Mouse (Mus musculus) spleen, postnatal 4 days (tissue): Measurements from ENCODE around the gene Mthfs.
A peak's percentile ranks its signal among the peaks of the same experiment; 100 is the strongest.
"Not testable (repeated sequence)": the region's sequence is repeated elsewhere in the genome, so short reads cannot be mapped to it uniquely, and the experiment has no call there.

Source experiments
- DNase-seq, 2 experiments: peaks; one replicate each; pipeline ENCODE4 v3.0.0; 2022; ENCODE audit warnings: low spot score in 2 of 2

Mthfs gene

DNA sequence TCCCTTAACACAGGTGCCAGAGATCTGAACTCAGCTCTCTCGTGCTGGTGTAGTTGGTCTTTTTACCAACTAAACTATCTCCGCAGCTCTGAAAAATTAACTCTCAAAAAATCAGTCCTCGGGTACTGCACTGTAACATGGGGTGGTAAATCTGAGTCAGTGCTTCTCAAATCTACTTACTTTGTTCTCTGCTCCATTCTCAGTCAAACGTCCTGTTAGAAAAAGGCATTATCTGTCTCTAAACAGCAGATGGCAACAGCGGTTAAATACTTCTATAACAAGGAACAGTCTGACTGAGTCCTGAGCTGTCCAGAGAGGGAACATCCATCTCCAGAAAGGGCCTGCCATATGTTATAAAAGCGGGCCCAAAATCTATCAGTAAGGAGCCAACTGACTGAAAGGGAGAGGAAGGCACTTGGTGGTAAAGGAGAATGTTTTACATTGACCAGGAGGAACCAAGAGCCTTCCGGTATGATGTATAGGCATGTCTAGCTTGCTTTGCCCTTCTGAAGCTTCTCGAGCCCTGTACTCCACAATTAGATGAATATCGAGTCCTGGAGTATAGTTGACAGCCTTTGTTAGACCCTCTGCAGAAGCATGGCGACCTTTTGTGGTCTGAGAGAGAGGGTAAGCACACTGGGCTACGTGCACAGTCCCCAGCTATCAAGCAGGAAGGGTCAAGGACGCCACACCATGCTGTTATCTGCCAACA is at the start of gene Mthfs:
TSS of gene Mthfs (plus strand) at position 324 of the 712 bp plus-strand sequence.
- DNase-seq = not testable (repeated sequence)

DNA sequence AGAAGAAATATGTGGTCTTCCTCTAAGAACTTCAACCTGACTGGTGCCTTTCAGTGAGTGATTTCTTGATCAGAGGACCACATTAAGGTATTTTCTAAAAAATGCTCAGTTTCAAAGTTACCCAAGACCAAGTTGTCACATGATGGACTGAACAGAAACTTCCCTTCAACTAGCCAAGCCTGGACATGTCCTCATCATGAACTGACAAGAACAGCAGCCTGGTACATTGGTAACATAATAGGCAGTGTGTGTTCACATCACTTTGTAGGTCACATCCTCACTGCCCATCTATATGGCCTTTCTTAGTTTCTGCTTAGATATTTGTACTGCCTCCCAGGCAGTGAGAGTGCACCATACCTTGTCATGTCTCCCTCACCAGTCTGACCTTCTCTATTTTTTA is 37.9 kb upstream of the Mthfs start:
- DNase-seq = not testable (repeated sequence)

- peak; percentile 67 to 84 for DNase-seq
Observed at GRCm38 (mm10) chr9:89178833-89179232, 31.6 kb upstream of the Mthfs start.

GRCm38 (mm10) chr9:89179469-89179868 is 31.0 kb upstream of the Mthfs start:
- DNase-seq = not testable (repeated sequence)

GRCm38 (mm10) chr9:89187006-89187405 is 23.5 kb upstream of the Mthfs start:
- DNase-seq = not testable (repeated sequence)

DNA sequence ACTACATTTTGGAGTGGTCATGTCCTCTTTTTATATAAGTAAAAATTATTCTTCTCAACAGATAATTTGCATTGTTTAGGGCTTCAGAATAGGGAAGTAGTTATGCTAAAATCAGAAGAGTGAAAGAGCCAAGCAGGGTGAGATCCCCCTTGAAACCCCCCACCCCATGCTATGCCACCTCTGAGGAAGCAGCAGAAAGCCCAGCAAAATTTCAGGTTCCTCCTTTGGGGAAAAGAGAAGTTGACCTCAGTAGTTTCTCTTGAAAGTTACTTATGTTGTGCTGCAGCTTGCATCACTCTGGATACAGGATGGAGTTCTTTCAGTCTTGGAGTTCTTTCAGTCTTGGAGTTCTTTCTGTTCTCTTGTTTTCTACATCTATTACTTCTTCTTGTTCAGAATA is 15.0 kb upstream of the Mthfs start:
- not testable (repeated sequence) for DNase-seq

- DNase-seq = not testable (repeated sequence)
Observed at GRCm38 (mm10) chr9:89197509-89197908, 13.0 kb upstream of the Mthfs start.

- not testable (repeated sequence) for DNase-seq
Observed at GRCm38 (mm10) chr9:89198349-89198748, 12.1 kb upstream of the Mthfs start.

DNA sequence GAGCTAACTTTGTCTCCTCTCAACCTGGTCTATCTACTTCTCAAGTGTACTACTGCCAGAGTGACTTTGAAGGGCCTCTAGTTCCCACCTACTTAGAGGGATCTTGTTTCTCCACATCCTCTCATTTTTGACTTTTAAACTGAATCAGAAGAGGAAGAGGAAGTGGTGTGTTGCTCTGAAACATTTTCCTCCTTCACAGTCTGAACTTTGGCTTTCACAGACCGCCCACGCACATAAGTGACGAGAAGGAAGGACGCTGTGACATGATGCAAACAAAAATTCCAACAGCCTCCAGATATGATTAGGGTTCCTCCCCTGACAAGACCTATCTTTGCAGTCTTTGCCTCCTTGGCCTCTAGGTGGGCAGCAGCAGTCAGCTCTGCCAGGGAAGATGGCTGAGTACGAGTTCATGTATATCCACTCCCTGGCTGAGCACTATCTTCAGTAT is 11.5 kb upstream of the Mthfs start, which contains the start of the genes Bcl2a1b and Gm29094:
TSS of gene Bcl2a1b (plus strand) at position 241 of the 448 bp plus-strand sequence.
TSS of gene Gm29094 (plus strand) at position 411 of the 448 bp plus-strand sequence.
- DNase-seq = not testable (repeated sequence)

DNA sequence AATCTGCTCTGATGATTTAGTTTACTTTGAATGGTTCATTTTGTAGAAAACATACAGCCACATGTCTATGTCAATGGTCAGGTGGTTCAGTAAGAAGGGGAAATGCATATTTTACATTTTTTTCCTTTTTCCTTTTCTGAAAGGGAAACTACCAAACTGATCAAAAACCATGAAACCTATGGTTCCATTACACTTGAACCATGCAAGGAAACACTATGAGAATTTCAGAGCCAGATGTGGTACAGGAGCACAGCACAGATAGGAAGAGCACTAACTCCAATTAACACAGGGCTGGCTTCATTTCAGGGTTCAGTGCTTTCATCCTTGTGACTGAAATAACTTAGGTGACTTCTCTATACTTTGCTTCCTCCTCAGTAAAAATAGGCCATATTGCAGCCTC is 8.2 kb upstream of the Mthfs start:
- not testable (repeated sequence) for DNase-seq

DNA sequence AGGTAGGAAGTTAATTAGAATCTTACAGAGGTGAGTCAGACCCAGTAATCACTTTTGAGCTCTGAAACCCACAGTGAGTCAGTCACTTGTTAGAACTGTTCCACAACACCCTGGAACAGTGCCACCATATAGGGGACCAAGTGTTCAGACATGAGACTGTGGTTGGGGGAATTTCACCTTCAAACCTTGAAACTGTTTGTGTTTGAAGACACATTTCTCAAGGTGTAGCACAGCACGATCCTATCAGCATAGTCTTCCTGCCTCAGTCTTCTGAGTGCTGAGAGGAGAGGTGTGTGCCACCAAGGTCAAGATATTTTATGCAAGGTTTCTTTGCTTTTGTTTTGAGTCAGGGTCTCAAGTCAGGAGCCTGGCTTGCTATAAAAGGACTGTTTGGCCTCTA is 1.5 kb upstream of the Mthfs start:
- DNase-seq = not testable (repeated sequence)

DNA sequence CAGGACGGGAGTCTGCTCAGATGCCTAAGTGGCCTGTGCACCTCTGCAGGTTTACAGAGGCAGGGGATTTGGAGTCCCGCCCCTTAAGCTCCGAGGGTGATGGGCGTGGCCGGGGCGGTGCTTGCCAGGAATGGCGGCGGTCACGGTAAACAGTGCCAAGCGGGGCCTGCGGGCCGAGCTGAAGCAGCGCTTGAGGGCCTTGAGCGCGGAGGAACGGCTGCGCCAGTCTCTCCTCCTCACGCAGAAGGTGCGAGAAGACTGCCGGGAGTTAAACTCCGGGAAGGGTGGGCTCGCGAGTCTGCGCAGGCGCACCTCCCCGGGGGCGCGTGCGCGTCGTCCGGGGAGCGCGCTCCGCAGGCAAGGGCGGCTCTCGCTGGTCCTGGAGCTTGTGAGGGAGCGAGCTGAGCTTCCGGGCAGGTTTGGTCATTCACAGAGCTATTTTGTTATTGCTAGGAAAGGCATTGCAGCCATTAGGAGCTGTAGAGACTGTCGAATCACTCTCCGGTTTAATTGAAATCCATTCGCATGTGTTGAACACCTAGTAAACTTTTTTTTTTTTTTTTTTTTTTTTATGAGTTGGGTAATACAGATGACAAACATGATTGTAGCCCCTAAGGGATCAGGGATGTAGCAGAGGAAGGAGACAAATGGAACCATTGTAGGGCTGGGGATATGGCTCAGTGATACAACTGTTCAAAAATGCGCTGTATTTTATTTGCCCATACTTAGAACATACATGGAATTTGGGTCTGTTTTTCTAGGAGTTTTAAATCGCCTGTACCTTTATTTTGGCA is 786 bp downstream of the Mthfs start:
- DNase-seq = peak; percentile 68 to 87

- peak; percentile 55 to 74 for DNase-seq
Observed at GRCm38 (mm10) chr9:89212428-89212827, 2.0 kb downstream of the Mthfs start.

DNA sequence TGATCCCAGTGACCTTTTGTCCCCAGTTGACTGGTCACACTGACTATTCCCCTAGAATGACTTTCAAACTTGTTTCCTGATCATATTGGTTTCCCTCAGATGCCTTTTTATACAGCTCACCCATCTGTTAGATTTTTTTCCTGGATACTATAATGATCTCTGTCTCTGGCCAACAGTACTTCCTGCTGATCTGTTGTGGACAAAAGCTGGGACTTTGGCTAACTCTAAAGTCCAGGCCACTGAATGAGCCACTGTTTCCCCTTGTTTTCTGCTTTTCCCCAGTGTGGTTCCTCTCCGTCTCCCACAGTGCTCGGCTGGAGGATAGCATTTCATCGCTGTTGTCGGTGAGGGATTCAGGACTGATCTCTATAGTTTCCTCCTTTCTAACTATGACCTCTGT is 7.7 kb downstream of the Mthfs start:
- not testable (repeated sequence) for DNase-seq

DNA sequence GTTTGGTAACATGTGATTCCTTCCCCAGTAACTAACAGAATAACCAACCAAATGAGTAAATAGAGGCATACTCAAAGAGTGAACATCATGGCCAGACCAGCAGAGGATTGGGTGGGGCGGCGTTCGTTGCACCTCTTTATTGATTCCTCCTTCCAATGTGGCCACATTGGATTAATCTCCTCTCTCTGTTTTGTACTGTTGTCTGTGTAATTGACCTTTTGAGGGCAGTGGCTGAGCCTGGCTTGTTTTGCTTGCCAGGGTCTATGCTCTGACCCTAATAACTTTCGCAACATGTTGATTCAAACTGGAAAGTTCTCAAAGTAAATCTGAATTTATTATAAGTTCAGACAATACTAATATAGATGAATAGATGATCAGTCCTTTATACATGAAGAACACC is 9.2 kb downstream of the Mthfs start:
- not testable (repeated sequence) for DNase-seq

GRCm38 (mm10) chr9:89220704-89221287 is 10.3 kb downstream of the Mthfs start:
- DNase-seq = peak in 1 of 2 experiments; percentile 1

- peak in 1 of 2 experiments; percentile 49 for DNase-seq
Observed at GRCm38 (mm10) chr9:89226071-89226470, 15.6 kb downstream of the Mthfs start.

GRCm38 (mm10) chr9:89228122-89228521 is 17.6 kb downstream of the Mthfs start:
- peak; percentile 22 to 63 for DNase-seq

GRCm38 (mm10) chr9:89230897-89231497 is 20.5 kb downstream of the Mthfs start:
- DNase-seq = not testable (repeated sequence)

DNA sequence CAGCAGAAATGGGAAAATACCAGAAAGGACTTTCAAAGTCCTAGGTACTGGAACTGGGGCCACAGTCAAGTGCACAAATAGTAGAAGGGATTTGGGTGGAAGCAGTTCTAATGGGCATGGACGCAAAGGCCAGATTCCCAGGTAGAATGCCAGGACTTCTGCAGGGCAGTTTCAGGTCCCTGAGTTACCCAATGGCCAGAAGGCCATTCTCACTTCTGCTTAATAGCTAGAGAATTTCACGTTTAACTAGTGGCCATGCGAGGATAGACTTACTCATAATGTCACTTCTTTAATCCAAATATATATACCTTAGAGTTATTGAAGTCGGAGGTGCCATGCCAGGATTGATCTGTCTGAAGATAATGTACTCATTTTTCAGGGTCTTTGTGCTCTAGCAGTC is 26.7 kb downstream of the Mthfs start:
- not testable (repeated sequence) for DNase-seq

GRCm38 (mm10) chr9:89238976-89239505 is 28.6 kb downstream of the Mthfs start:
- not testable (repeated sequence) for DNase-seq
